30 mouse cellular contexts compared by ENCODE assay signal in genomic region chr10:96738606-96739005, GRCm38 (mm10).
"Had no signal": no experiment of that assay in that cellular context is flagged by ENCODE, and none has a peak within 500 bp of the region (broad histone marks: within the 10 kb centered on the region; RNA-seq: fewer than 3 reads in every experiment).

No protein-coding gene starts in this region.

- H3K9me3 ChIP-seq: limb, embryonic 10.5 days; limb, embryonic 12.5 days; limb, embryonic 13.5 days; limb, embryonic 15.5 days; liver, embryonic 12.5 days; liver, embryonic 13.5 days; liver, embryonic 15.5 days; lung, embryonic 15.5 days; midbrain, embryonic 10.5 days; midbrain, embryonic 12.5 days; midbrain, embryonic 15.5 days had no signal

- H3K27ac ChIP-seq: left cerebral cortex, adult 2 months; limb, embryonic 10.5 days; limb, embryonic 12.5 days; limb, embryonic 13.5 days; limb, embryonic 15.5 days; liver, embryonic 12.5 days; liver, embryonic 13.5 days; liver, embryonic 14.5 days; liver, embryonic 15.5 days; lung, embryonic 15.5 days; macrophage; midbrain, embryonic 10.5 days; midbrain, embryonic 12.5 days; midbrain, embryonic 15.5 days had no signal

- H3K36me3 ChIP-seq: limb, embryonic 10.5 days; limb, embryonic 12.5 days; limb, embryonic 13.5 days; limb, embryonic 15.5 days; liver, embryonic 12.5 days; liver, embryonic 13.5 days; liver, embryonic 15.5 days; lung, embryonic 15.5 days; midbrain, embryonic 10.5 days; midbrain, embryonic 12.5 days; midbrain, embryonic 15.5 days had no signal

- ATAC-seq: liver, embryonic 12.5 days; liver, postnatal 0 days; lung, postnatal 0 days; midbrain, embryonic 15.5 days; midbrain, embryonic 16.5 days had no signal

- H3K27me3 ChIP-seq: limb, embryonic 12.5 days; limb, embryonic 13.5 days; limb, embryonic 15.5 days; liver, embryonic 12.5 days; liver, embryonic 13.5 days; liver, embryonic 15.5 days; lung, embryonic 15.5 days; megakaryocyte, embryonic 14.5 days; midbrain, embryonic 12.5 days; midbrain, embryonic 15.5 days had no signal

- H3K9ac ChIP-seq: limb, embryonic 12.5 days; limb, embryonic 13.5 days; limb, embryonic 15.5 days; liver, embryonic 12.5 days; liver, embryonic 13.5 days; liver, embryonic 14.5 days; liver, embryonic 15.5 days; liver, postnatal 0 days; lung, embryonic 14.5 days; lung, embryonic 15.5 days; midbrain, embryonic 12.5 days; midbrain, embryonic 15.5 days had no signal

- DNase-seq: left cerebral cortex, postnatal 4 days; liver; liver, embryonic 13.5 days; liver, postnatal 0 days; lung, adult 18-20 months; lung, adult 2 months; lung, embryonic 14.5 days; lung, postnatal 10 days; lung, postnatal 14 days; lung, postnatal 36 days; lung, postnatal 4 days; midbrain, embryonic 14.5 days had no signal

- H3K4me1 ChIP-seq: limb, embryonic 15.5 days; liver, embryonic 12.5 days; liver, embryonic 13.5 days; liver, embryonic 15.5 days; megakaryocyte, embryonic 14.5 days; midbrain, embryonic 10.5 days; midbrain, embryonic 12.5 days; midbrain, embryonic 15.5 days had no signal

- H3K4me2 ChIP-seq: limb, embryonic 12.5 days; limb, embryonic 13.5 days; limb, embryonic 15.5 days; liver, embryonic 11.5 days; liver, embryonic 12.5 days; liver, embryonic 13.5 days; liver, embryonic 15.5 days; lung, embryonic 14.5 days; lung, embryonic 15.5 days; midbrain, embryonic 12.5 days; midbrain, embryonic 15.5 days had no signal

- H3K4me3 ChIP-seq: left cerebral cortex, adult 2 months; limb, embryonic 10.5 days; limb, embryonic 12.5 days; limb, embryonic 13.5 days; limb, embryonic 15.5 days; liver, embryonic 12.5 days; liver, embryonic 13.5 days; liver, embryonic 15.5 days; lung, embryonic 15.5 days; megakaryocyte, embryonic 14.5 days; midbrain, embryonic 10.5 days; midbrain, embryonic 12.5 days; midbrain, embryonic 15.5 days; myocyte had no signal
